Mouse (Mus musculus): ENCODE results near the gene Spn. TPM values are rescaled to one million over a fixed set of nuclear protein-coding genes. Genes with fewer than 3 reads are reported as not detected.

The Spn gene
- polyA plus RNA-seq, 1 experiment from 2014 or later = 0.25 TPM

GRCm38 (mm10) chr7:127116331-127116935 is 21.2 kb downstream of the Spn start:
- no peak overlapping the region for H3K4me2 ChIP-seq
- H3K9ac ChIP-seq = no peak overlapping the region
- H3K27ac ChIP-seq = no peak overlapping the region
- peaks cover 21% of the 10 kb centered on the region for H3K4me1 ChIP-seq
- H3K4me3 ChIP-seq = no peak overlapping the region
- H3K36me3 ChIP-seq = no peaks in the 10 kb centered on the region
- peaks cover 20% of the 10 kb centered on the region for H3K27me3 ChIP-seq
- H3K9me3 ChIP-seq = no peaks in the 10 kb centered on the region
- ATAC-seq (ENCODE audit: insufficient number of reproducible peaks, insufficient read depth, low FRiP score, low TSS enrichment, low read depth) = no peak
- 40% methylated on average over 11 of the region's 11 CpGs for WGBS

- Histone ChIP-seq H3K4me2 (no peak overlapping the region), H3K4me3 (no peak overlapping the region), H3K4me1 (peaks cover 13% of the 10 kb centered on the region), H3K36me3 (no peaks in the 10 kb centered on the region), H3K9ac (no peak overlapping the region), H3K9me3 (no peaks in the 10 kb centered on the region), H3K27me3 (peaks cover 5% of the 10 kb centered on the region), H3K27ac (no peak overlapping the region)
- 82% methylated on average over 11 of the region's 11 CpGs for WGBS
- ATAC-seq (ENCODE audit: insufficient number of reproducible peaks, insufficient read depth, low FRiP score, low TSS enrichment, low read depth) = no peak
Observed at GRCm38 (mm10) chr7:127114920-127115319, 22.7 kb downstream of the Spn start.

GRCm38 (mm10) chr7:127113614-127114259 is 23.9 kb downstream of the Spn start:
- no peak overlapping the region for H3K27ac ChIP-seq
- H3K36me3 ChIP-seq = no peaks in the 10 kb centered on the region
- 55% methylated on average over 12 of the region's 12 CpGs for WGBS
- H3K4me1 ChIP-seq = peaks cover 13% of the 10 kb centered on the region
- ATAC-seq (ENCODE audit: insufficient number of reproducible peaks, insufficient read depth, low FRiP score, low TSS enrichment, low read depth) = no peak
- H3K4me2 ChIP-seq = no peak overlapping the region
- H3K9ac ChIP-seq = no peak overlapping the region
- H3K27me3 ChIP-seq = no peaks in the 10 kb centered on the region
- H3K4me3 ChIP-seq = no peak overlapping the region
- H3K9me3 ChIP-seq = no peaks in the 10 kb centered on the region

GRCm38 (mm10) chr7:127112921-127113597 is 24.6 kb downstream of the Spn start:
- Histone ChIP-seq H3K27ac (no peak overlapping the region), H3K36me3 (no peaks in the 10 kb centered on the region), H3K9me3 (no peaks in the 10 kb centered on the region), H3K9ac (no peak overlapping the region), H3K4me1 (peaks cover 10% of the 10 kb centered on the region), H3K27me3 (no peaks in the 10 kb centered on the region), H3K4me3 (no peak overlapping the region), H3K4me2 (no peak overlapping the region)
- 50% methylated on average over 9 of the region's 9 CpGs for WGBS
- no peak for ATAC-seq (ENCODE audit: insufficient number of reproducible peaks, insufficient read depth, low FRiP score, low TSS enrichment, low read depth)

GRCm38 (mm10) chr7:127112251-127112841 is 25.3 kb downstream of the Spn start:
- H3K27ac ChIP-seq = no peak overlapping the region
- no peaks in the 10 kb centered on the region for H3K36me3 ChIP-seq
- no peak overlapping the region; the same call in 1 of the 2 replicates for H3K4me2 ChIP-seq
- H3K27me3 ChIP-seq = no peaks in the 10 kb centered on the region
- H3K9me3 ChIP-seq = no peaks in the 10 kb centered on the region
- peaks cover 5% of the 10 kb centered on the region for H3K4me1 ChIP-seq
- ATAC-seq (ENCODE audit: insufficient number of reproducible peaks, insufficient read depth, low FRiP score, low TSS enrichment, low read depth) = no peak
- no peak overlapping the region for H3K9ac ChIP-seq
- H3K4me3 ChIP-seq = no peak overlapping the region
- 76% methylated on average over 12 of the region's 12 CpGs for WGBS

GRCm38 (mm10) chr7:127111461-127111860 is 26.2 kb downstream of the Spn start:
- Histone ChIP-seq H3K4me3 (no peak overlapping the region), H3K4me1 (peaks cover 3% of the 10 kb centered on the region), H3K27me3 (no peaks in the 10 kb centered on the region), H3K9ac (no peak overlapping the region), H3K4me2 (no peak overlapping the region), H3K36me3 (no peaks in the 10 kb centered on the region), H3K9me3 (no peaks in the 10 kb centered on the region), H3K27ac (no peak overlapping the region)
- ATAC-seq (ENCODE audit: insufficient number of reproducible peaks, insufficient read depth, low FRiP score, low TSS enrichment, low read depth) = no peak
- WGBS = 41% methylated on average over 6 of the region's 6 CpGs

- Histone ChIP-seq H3K4me3 (no peak overlapping the region), H3K9ac (no peak overlapping the region), H3K4me2 (no peak overlapping the region), H3K27me3 (no peaks in the 10 kb centered on the region), H3K4me1 (no peaks in the 10 kb centered on the region; the same call in 1 of the 2 replicates), H3K36me3 (no peaks in the 10 kb centered on the region), H3K27ac (no peak overlapping the region), H3K9me3 (no peaks in the 10 kb centered on the region)
- whole genome bisulfite sequencing = 48% methylated on average over 18 of the region's 18 CpGs
- no peak for ATAC-seq (ENCODE audit: insufficient number of reproducible peaks, insufficient read depth, low FRiP score, low TSS enrichment, low read depth)
Observed at GRCm38 (mm10) chr7:127110239-127111007, 27.2 kb downstream of the Spn start.

GRCm38 (mm10) chr7:127105551-127105950 is 32.1 kb downstream of the Spn start:
- H3K4me3 ChIP-seq = 0 out of 2 replicates have a peak overlapping the region, but pooled peaks have one; percentile 43
- peak overlapping the region; percentile 66; the same call in 1 of the 2 replicates for H3K27ac ChIP-seq
- H3K4me2 ChIP-seq = no peak overlapping the region
- H3K4me1 ChIP-seq = peaks cover 13% of the 10 kb centered on the region; the same call in 1 of the 2 replicates
- no peaks in the 10 kb centered on the region for H3K27me3 ChIP-seq
- no peak for ATAC-seq (ENCODE audit: insufficient number of reproducible peaks, insufficient read depth, low FRiP score, low TSS enrichment, low read depth)
- 63% methylated on average over 7 of the region's 7 CpGs for WGBS
- H3K36me3 ChIP-seq = no peaks in the 10 kb centered on the region
- no peaks in the 10 kb centered on the region for H3K9me3 ChIP-seq
- H3K9ac ChIP-seq = no peak overlapping the region

- Histone ChIP-seq H3K9me3 (no peaks in the 10 kb centered on the region), H3K4me3 (peak overlapping the region; percentile 43), H3K9ac (peak overlapping the region; percentile 72), H3K27me3 (no peaks in the 10 kb centered on the region), H3K36me3 (no peaks in the 10 kb centered on the region), H3K4me2 (peak overlapping the region; percentile 62), H3K4me1 (peaks cover 13% of the 10 kb centered on the region; the same call in 1 of the 2 replicates), H3K27ac (peak overlapping the region; percentile 66)
- WGBS = 10% methylated on average over 17 of the region's 17 CpGs
- ATAC-seq (ENCODE audit: insufficient number of reproducible peaks, insufficient read depth, low FRiP score, low TSS enrichment, low read depth) = peak; percentile 63; the same call in 1 of the 2 replicates
Observed at GRCm38 (mm10) chr7:127104560-127105332, 32.9 kb downstream of the Spn start.

- Histone ChIP-seq H3K36me3 (no peaks in the 10 kb centered on the region), H3K4me3 (no peak overlapping the region), H3K27me3 (no peaks in the 10 kb centered on the region), H3K9ac (no peak overlapping the region), H3K4me1 (peaks cover 13% of the 10 kb centered on the region; the same call in 1 of the 2 replicates), H3K9me3 (no peaks in the 10 kb centered on the region), H3K4me2 (no peak overlapping the region), H3K27ac (peak overlapping the region; percentile 41; the same call in 1 of the 2 replicates)
- 69% methylated on average over 6 of the region's 6 CpGs for WGBS
- ATAC-seq (ENCODE audit: insufficient number of reproducible peaks, insufficient read depth, low FRiP score, low TSS enrichment, low read depth) = no peak
Observed at GRCm38 (mm10) chr7:127103960-127104359, 33.7 kb downstream of the Spn start.
